Mouse (Mus musculus) spleen, postnatal 10 days (tissue): Measurements from ENCODE around the gene Mab21l1.

Source experiments
- DNase-seq, 2 experiments: peaks; one replicate each; pipeline ENCODE4 v3.0.0; 2021 to 2022; ENCODE audit warnings: low spot score in 2 of 2

Gene Mab21l1

GRCm38 (mm10) chr3:55778764-55779730 is 3.3 kb upstream of the Mab21l1 start:
- no peak for DNase-seq

- DNase-seq: no peak
Observed at GRCm38 (mm10) chr3:55780120-55781070, 1.9 kb upstream of the Mab21l1 start.

- DNase-seq: no peak
Observed at GRCm38 (mm10) chr3:55781429-55782055, 768 bp upstream of the Mab21l1 start.

- no peak for DNase-seq
Observed at GRCm38 (mm10) chr3:55782771-55783170, 461 bp downstream of the Mab21l1 start.

GRCm38 (mm10) chr3:55783171-55784081 is 1.1 kb downstream of the Mab21l1 start:
- DNase-seq: no peak

GRCm38 (mm10) chr3:55784101-55784500 is 1.8 kb downstream of the Mab21l1 start:
- no peak for DNase-seq

GRCm38 (mm10) chr3:55785266-55785980 is 3.1 kb downstream of the Mab21l1 start:
- no peak for DNase-seq

GRCm38 (mm10) chr3:55785981-55786725 is 3.8 kb downstream of the Mab21l1 start:
- DNase-seq: no peak

GRCm38 (mm10) chr3:55786835-55787486 is 4.7 kb downstream of the Mab21l1 start:
- DNase-seq: no peak

- DNase-seq: peak; percentile 5 to 15
Observed at GRCm38 (mm10) chr3:55787487-55788213, 5.3 kb downstream of the Mab21l1 start.

- no peak for DNase-seq
Observed at GRCm38 (mm10) chr3:55788214-55788586, 5.9 kb downstream of the Mab21l1 start.

- no peak for DNase-seq
Observed at GRCm38 (mm10) chr3:55788621-55789201, 6.4 kb downstream of the Mab21l1 start.

GRCm38 (mm10) chr3:55789856-55790255 is 7.5 kb downstream of the Mab21l1 start:
- DNase-seq: no peak

GRCm38 (mm10) chr3:55790609-55791008 is 8.3 kb downstream of the Mab21l1 start:
- DNase-seq: no peak

- no peak for DNase-seq
Observed at GRCm38 (mm10) chr3:55792251-55792650, 9.9 kb downstream of the Mab21l1 start.

GRCm38 (mm10) chr3:55793842-55794575 is 11.7 kb downstream of the Mab21l1 start:
- peak in 1 of 2 experiments; percentile 15 for DNase-seq

GRCm38 (mm10) chr3:55794768-55795167 is 12.5 kb downstream of the Mab21l1 start:
- DNase-seq: no peak
